In the genomic region with DNA sequence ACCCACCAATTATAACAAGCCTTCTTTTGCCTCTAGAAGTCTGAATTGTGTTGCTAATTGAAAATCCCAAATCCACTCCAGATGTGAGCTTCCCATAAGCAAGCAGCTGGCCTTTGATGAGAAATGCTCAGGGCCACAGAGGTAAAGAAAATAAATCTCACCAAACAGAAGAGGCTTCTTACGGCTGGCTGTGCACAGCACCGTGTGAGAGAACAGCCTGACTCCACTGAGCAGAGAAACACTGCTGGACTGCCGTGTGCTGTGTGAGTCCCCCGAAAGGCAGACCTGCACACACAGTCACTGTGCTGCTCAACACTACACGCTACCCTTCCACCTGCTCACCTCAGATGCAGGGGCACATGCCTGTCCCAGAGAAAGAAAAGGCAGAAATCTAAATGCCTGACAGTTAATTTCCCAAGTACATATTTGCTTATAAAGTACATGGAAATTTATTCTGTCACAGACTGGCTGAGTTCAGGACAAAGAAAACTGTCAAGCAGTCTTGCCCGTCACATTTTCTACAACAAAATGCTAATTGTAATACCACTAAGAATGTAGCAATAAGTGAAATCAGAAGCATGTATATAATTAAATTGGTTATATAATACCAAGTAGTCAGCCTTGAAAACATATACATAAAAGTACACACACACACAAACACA, we compare ENCODE assay signal across 11 mouse cellular contexts.
DNase-seq lines count a peak whose midpoint lies in the region; ATAC-seq lines count a peak whose summit lies in the region.
"Had no signal": no experiment of that assay in that cellular context is flagged by ENCODE, and none has a peak within 500 bp of the region (broad histone marks: within the 10 kb centered on the region; RNA-seq: fewer than 3 reads in every experiment).

No protein-coding gene starts in this region.

- no peak for DNase-seq in kidney, postnatal 4 days
- peak; percentile 18 for DNase-seq in forebrain, embryonic 14.5 days (ENCODE audit: low spot score)
- peak; percentile 59 for DNase-seq in limb, embryonic 11.5 days (ENCODE audit: low spot score)
- no peak for DNase-seq in cerebellum, adult 9-11 months
- no peak for DNase-seq in cerebellum, adult 11 months
- DNase-seq: cerebellum, postnatal 10 days; kidney, adult 9 months; lung, postnatal 14 days had no signal

- H3K9ac ChIP-seq in kidney, embryonic 15.5 days, result no peak overlapping the region
- H3K9ac ChIP-seq in forebrain, embryonic 14.5 days (ENCODE audit: low read length), result no peak overlapping the region
- H3K9ac ChIP-seq in limb, embryonic 11.5 days (ENCODE audit: low read length), result no peak overlapping the region
- 0 out of 2 replicates have a peak overlapping the region, but pooled peaks have one; percentile 5 for H3K9ac ChIP-seq in neural tube, embryonic 13.5 days

- peak; percentile 58 for ATAC-seq in kidney, embryonic 15.5 days (replicated peaks; ENCODE audit: low FRiP score)
- ATAC-seq in forebrain, embryonic 14.5 days, result peak; percentile 63; the same call in 1 of the 2 replicates
- peak; percentile 94 for ATAC-seq in limb, embryonic 11.5 days (ENCODE audit: insufficient number of reproducible peaks, low FRiP score, low TSS enrichment, low read depth)
- peak; percentile 84 for ATAC-seq in neural tube, embryonic 13.5 days (ENCODE audit: low read depth)
- ATAC-seq in erythroblast, adult 5-6 weeks (replicated peaks; ENCODE audit: low FRiP score, poor library complexity, severe bottlenecking), result no peak

- no peak overlapping the region for H3K4me3 ChIP-seq in kidney, embryonic 15.5 days (replicated peaks)
- H3K4me3 ChIP-seq in forebrain, embryonic 14.5 days (ENCODE audit: low read depth, low read length), result no peak overlapping the region
- no peak overlapping the region for H3K4me3 ChIP-seq in limb, embryonic 11.5 days (ENCODE audit: low read depth, low read length)
- H3K4me3 ChIP-seq in neural tube, embryonic 13.5 days, result no peak overlapping the region

- H3K4me1 ChIP-seq in kidney, embryonic 15.5 days, result peaks cover 5% of the 10 kb centered on the region; the same call in 1 of the 2 replicates
- H3K4me1 ChIP-seq in forebrain, embryonic 14.5 days (ENCODE audit: control insufficient read depth, insufficient read depth, low read length), result peaks cover 3% of the 10 kb centered on the region; the same call in 1 of the 2 replicates
- H3K4me1 ChIP-seq in limb, embryonic 11.5 days (ENCODE audit: control insufficient read depth, insufficient read depth, low read length), result peaks cover 10% of the 10 kb centered on the region; the same call in 1 of the 2 replicates
- peaks cover 15% of the 10 kb centered on the region for H3K4me1 ChIP-seq in neural tube, embryonic 13.5 days (replicated peaks)

- H3K9me3 ChIP-seq in kidney, embryonic 15.5 days (replicated peaks), result no peaks in the 10 kb centered on the region
- no peaks in the 10 kb centered on the region for H3K9me3 ChIP-seq in forebrain, embryonic 14.5 days (replicated peaks; ENCODE audit: control insufficient read depth, low read length)
- H3K9me3 ChIP-seq in limb, embryonic 11.5 days (ENCODE audit: control insufficient read depth, low read length), result no peaks in the 10 kb centered on the region
- no peaks in the 10 kb centered on the region for H3K9me3 ChIP-seq in neural tube, embryonic 13.5 days

- peak overlapping the region; percentile 9; the same call in 1 of the 2 replicates for H3K27ac ChIP-seq in kidney, embryonic 15.5 days
- H3K27ac ChIP-seq in forebrain, embryonic 14.5 days (ENCODE audit: low read depth, low read length), result no peak overlapping the region
- peak overlapping the region; percentile 66; the same call in 1 of the 2 replicates for H3K27ac ChIP-seq in limb, embryonic 11.5 days (replicated peaks; ENCODE audit: low read depth, low read length)
- H3K27ac ChIP-seq in neural tube, embryonic 13.5 days (replicated peaks), result peak overlapping the region; percentile 42; the same call in 1 of the 2 replicates

- WGBS in kidney, embryonic 15.5 days, result 36% methylated on average over 6 of the region's 6 CpGs
- 21% methylated on average over 6 of the region's 6 CpGs for WGBS in forebrain, embryonic 14.5 days
- WGBS in limb, embryonic 11.5 days, result 16% methylated on average over 6 of the region's 6 CpGs
- 22% methylated on average over 6 of the region's 6 CpGs for WGBS in neural tube, embryonic 13.5 days

- no peak overlapping the region for H3K4me2 ChIP-seq in kidney, embryonic 15.5 days
- H3K4me2 ChIP-seq in forebrain, embryonic 14.5 days (ENCODE audit: low read length), result no peak overlapping the region
- H3K4me2 ChIP-seq in limb, embryonic 11.5 days (ENCODE audit: low read depth, severe bottlenecking), result peak overlapping the region; percentile 24; the same call in 1 of the 2 replicates
- H3K4me2 ChIP-seq in neural tube, embryonic 13.5 days, result no peak overlapping the region

- H3K27me3 ChIP-seq in kidney, embryonic 15.5 days, result no peaks in the 10 kb centered on the region
- no peaks in the 10 kb centered on the region for H3K27me3 ChIP-seq in forebrain, embryonic 14.5 days (replicated peaks; ENCODE audit: control insufficient read depth, insufficient read depth, low read length)
- H3K27me3 ChIP-seq in limb, embryonic 11.5 days (ENCODE audit: control insufficient read depth, insufficient read depth, low read length), result no peaks in the 10 kb centered on the region
- no peaks in the 10 kb centered on the region for H3K27me3 ChIP-seq in neural tube, embryonic 13.5 days

- peaks cover 76% of the 10 kb centered on the region for H3K36me3 ChIP-seq in kidney, embryonic 15.5 days
- peaks cover 50% of the 10 kb centered on the region for H3K36me3 ChIP-seq in forebrain, embryonic 14.5 days (ENCODE audit: control insufficient read depth, insufficient read depth, low read length)
- H3K36me3 ChIP-seq in limb, embryonic 11.5 days (ENCODE audit: control insufficient read depth, insufficient read depth, low read length), result peaks cover 10% of the 10 kb centered on the region; the same call in 1 of the 2 replicates
- peaks cover 68% of the 10 kb centered on the region for H3K36me3 ChIP-seq in neural tube, embryonic 13.5 days

Comparison
In these comparisons a context has a peak if more than half of its experiments do, and no peak if none do; other contexts are left out.
1. DNase-seq: peak in forebrain, embryonic 14.5 days (single experiment) and limb, embryonic 11.5 days (single experiment); none in kidney, postnatal 4 days (0 of 2), cerebellum, adult 9-11 months (single experiment) and cerebellum, adult 11 months (single experiment).